36 mouse cellular contexts compared by ENCODE assay signal in genomic region chr6:135162311-135162710, GRCm38 (mm10). TPM values are rescaled to one million over a fixed set of nuclear protein-coding genes. Genes with fewer than 3 reads are reported as not detected.
DNase-seq lines count a peak whose midpoint lies in the region; ATAC-seq and TF ChIP-seq lines count a peak whose summit lies in the region.
"Had no signal": no experiment of that assay in that cellular context is flagged by ENCODE, and none has a peak within 500 bp of the region (broad histone marks: within the 10 kb centered on the region; RNA-seq: fewer than 3 reads in every experiment).

No protein-coding gene starts in this region.

- no peak for TF ChIP-seq EP300 in liver, embryonic 14.5 days (IDR thresholded peaks at IDR 0.05; ENCODE audit: low read depth)
- no peak for TF ChIP-seq EP300 in liver, postnatal 0 days (IDR thresholded peaks at IDR 0.05; ENCODE audit: low read depth)

- H3K27ac ChIP-seq in heart, embryonic 12.5 days (ENCODE audit: poor library complexity, severe bottlenecking), result peak overlapping the region; percentile 69; the same call in 1 of the 2 replicates
- no peak overlapping the region for H3K27ac ChIP-seq in liver, embryonic 14.5 days
- peak overlapping the region; percentile 80 for H3K27ac ChIP-seq in liver, postnatal 0 days (ENCODE audit: low read depth)
- H3K27ac ChIP-seq in midbrain, embryonic 13.5 days, result no peak overlapping the region
- no peak overlapping the region for H3K27ac ChIP-seq in kidney, embryonic 16.5 days (ENCODE audit: low read length)
- H3K27ac ChIP-seq: embryonic facial prominence, embryonic 12.5 days; embryonic facial prominence, embryonic 15.5 days; forebrain, embryonic 10.5 days; forebrain, embryonic 13.5 days; heart, adult 2 months; hindbrain, embryonic 13.5 days had no signal

- H3K4me3 ChIP-seq in heart, embryonic 12.5 days, result no peak overlapping the region
- H3K4me3 ChIP-seq in liver, embryonic 14.5 days (ENCODE audit: insufficient read depth in 1 of 2, low read depth in 2 of 2, low read length in 2 of 2), result no peak overlapping the region
- no peak overlapping the region for H3K4me3 ChIP-seq in liver, postnatal 0 days (ENCODE audit: low read depth, low read length)
- no peak overlapping the region for H3K4me3 ChIP-seq in midbrain, embryonic 13.5 days (replicated peaks)
- H3K4me3 ChIP-seq in kidney, embryonic 16.5 days (ENCODE audit: low read length), result no peak overlapping the region
- H3K4me3 ChIP-seq: embryonic facial prominence, embryonic 12.5 days; embryonic facial prominence, embryonic 15.5 days; forebrain, embryonic 10.5 days; forebrain, embryonic 13.5 days; heart, adult 2 months; heart, embryonic 10.5 days; hindbrain, embryonic 10.5 days; hindbrain, embryonic 13.5 days had no signal

- H3K4me1 ChIP-seq in heart, embryonic 12.5 days (replicated peaks), result peaks cover 27% of the 10 kb centered on the region
- peaks cover 39 to 50% of the 10 kb centered on the region in 2 experiments for H3K4me1 ChIP-seq in liver, embryonic 14.5 days (replicated peaks; ENCODE audit: control insufficient read depth in 2 of 2, insufficient read depth in 2 of 2, low read length in 1 of 2)
- H3K4me1 ChIP-seq in liver, postnatal 0 days (ENCODE audit: insufficient read depth), result peaks cover 50% of the 10 kb centered on the region
- H3K4me1 ChIP-seq in midbrain, embryonic 13.5 days (replicated peaks), result no peaks in the 10 kb centered on the region
- peaks cover 16% of the 10 kb centered on the region; the same call in 1 of the 2 replicates for H3K4me1 ChIP-seq in kidney, embryonic 16.5 days (ENCODE audit: insufficient read depth, low read length)
- H3K4me1 ChIP-seq: forebrain, embryonic 13.5 days had no signal

- no peaks in the 10 kb centered on the region for H3K36me3 ChIP-seq in heart, embryonic 12.5 days
- H3K36me3 ChIP-seq in liver, embryonic 14.5 days (replicated peaks; ENCODE audit: control insufficient read depth, insufficient read depth, low read depth), result peaks cover 34% of the 10 kb centered on the region
- H3K36me3 ChIP-seq in liver, postnatal 0 days (replicated peaks; ENCODE audit: insufficient read depth, low read length), result peaks cover 11% of the 10 kb centered on the region; the same call in 1 of the 2 replicates
- H3K36me3 ChIP-seq in midbrain, embryonic 13.5 days, result no peaks in the 10 kb centered on the region
- no peaks in the 10 kb centered on the region for H3K36me3 ChIP-seq in kidney, embryonic 16.5 days (ENCODE audit: insufficient read depth, low read length)
- H3K36me3 ChIP-seq: embryonic facial prominence, embryonic 12.5 days; embryonic facial prominence, embryonic 15.5 days; forebrain, embryonic 10.5 days; heart, embryonic 10.5 days; hindbrain, embryonic 10.5 days; hindbrain, embryonic 13.5 days had no signal

- intact Hi-C loops in heart, postnatal 36 days (cut with DNase I), result no loop called here

- H3K9me3 ChIP-seq in heart, embryonic 12.5 days (replicated peaks), result no peaks in the 10 kb centered on the region
- H3K9me3 ChIP-seq in liver, embryonic 14.5 days (ENCODE audit: control insufficient read depth, low read length), result no peaks in the 10 kb centered on the region
- no peaks in the 10 kb centered on the region for H3K9me3 ChIP-seq in liver, postnatal 0 days (ENCODE audit: low read length)
- H3K9me3 ChIP-seq in midbrain, embryonic 13.5 days, result no peaks in the 10 kb centered on the region
- H3K9me3 ChIP-seq in kidney, embryonic 16.5 days (ENCODE audit: low read length), result no peaks in the 10 kb centered on the region
- H3K9me3 ChIP-seq: embryonic facial prominence, embryonic 12.5 days; embryonic facial prominence, embryonic 15.5 days; forebrain, embryonic 10.5 days; forebrain, embryonic 13.5 days; heart, embryonic 10.5 days; hindbrain, embryonic 10.5 days; hindbrain, embryonic 13.5 days had no signal

- TF ChIP-seq CTCF in liver, embryonic 14.5 days (IDR thresholded peaks at IDR 0.05; ENCODE audit: low read depth), result no peak
- no peak for TF ChIP-seq CTCF in liver, postnatal 0 days (IDR thresholded peaks at IDR 0.05; ENCODE audit: low read depth)

- H3K9ac ChIP-seq in heart, embryonic 12.5 days, result no peak overlapping the region
- H3K9ac ChIP-seq in liver, embryonic 14.5 days (replicated peaks), result peak overlapping the region; percentile 31
- no peak overlapping the region for H3K9ac ChIP-seq in liver, postnatal 0 days (replicated peaks)
- no peak overlapping the region for H3K9ac ChIP-seq in midbrain, embryonic 13.5 days (replicated peaks)
- no peak overlapping the region for H3K9ac ChIP-seq in kidney, embryonic 16.5 days (replicated peaks; ENCODE audit: low read length)
- H3K9ac ChIP-seq: embryonic facial prominence, embryonic 12.5 days; embryonic facial prominence, embryonic 15.5 days; forebrain, embryonic 13.5 days; hindbrain, embryonic 13.5 days had no signal

- 0 out of 2 replicates have a peak, but pooled peaks cover 6% of the 10 kb centered on the region for H3K27me3 ChIP-seq in heart, embryonic 12.5 days (replicated peaks)
- H3K27me3 ChIP-seq in liver, embryonic 14.5 days (ENCODE audit: control insufficient read depth, insufficient read depth, low read length), result no peaks in the 10 kb centered on the region
- no peaks in the 10 kb centered on the region for H3K27me3 ChIP-seq in liver, postnatal 0 days (ENCODE audit: insufficient read depth, low read length)
- peaks cover 16% of the 10 kb centered on the region for H3K27me3 ChIP-seq in midbrain, embryonic 13.5 days
- H3K27me3 ChIP-seq in kidney, embryonic 16.5 days (ENCODE audit: insufficient read depth, low read length), result no peaks in the 10 kb centered on the region
- H3K27me3 ChIP-seq: CH12.LX; embryonic facial prominence, embryonic 12.5 days; embryonic facial prominence, embryonic 15.5 days; forebrain, embryonic 13.5 days; Patski had no signal

- no peak for ATAC-seq in heart, embryonic 12.5 days (ENCODE audit: insufficient number of reproducible peaks, low FRiP score)
- no peak for ATAC-seq in liver, embryonic 14.5 days (ENCODE audit: insufficient read depth)
- peak; percentile 16 for ATAC-seq in liver, postnatal 0 days
- no peak for ATAC-seq in midbrain, embryonic 13.5 days
- ATAC-seq in kidney, embryonic 16.5 days (ENCODE audit: low FRiP score, low TSS enrichment), result no peak
- ATAC-seq: forebrain, embryonic 13.5 days; forebrain, embryonic 16.5 days; hindbrain, embryonic 16.5 days; Patski had no signal

- no peak overlapping the region for H3K4me2 ChIP-seq in heart, embryonic 12.5 days
- peak overlapping the region; percentile 56; the same call in 1 of the 2 replicates for H3K4me2 ChIP-seq in liver, embryonic 14.5 days (ENCODE audit: low read depth)
- no peak overlapping the region for H3K4me2 ChIP-seq in liver, postnatal 0 days (ENCODE audit: low read depth, low read length)
- no peak overlapping the region for H3K4me2 ChIP-seq in midbrain, embryonic 13.5 days (replicated peaks)
- H3K4me2 ChIP-seq in kidney, embryonic 16.5 days (replicated peaks; ENCODE audit: low read depth, low read length), result no peak overlapping the region
- H3K4me2 ChIP-seq: embryonic facial prominence, embryonic 12.5 days; embryonic facial prominence, embryonic 15.5 days; forebrain, embryonic 13.5 days; hindbrain, embryonic 13.5 days had no signal

- 89% methylated on average over 3 of the region's 3 CpGs for WGBS in heart, embryonic 12.5 days
- WGBS in liver, embryonic 14.5 days (ENCODE audit: insufficient replicate concordance), result 85% methylated on average over 3 of the region's 3 CpGs
- 71% methylated on average over 3 of the region's 3 CpGs for WGBS in liver, postnatal 0 days (ENCODE audit: insufficient replicate concordance)
- WGBS in midbrain, embryonic 13.5 days, result 91% methylated on average over 3 of the region's 3 CpGs
- WGBS in kidney, embryonic 16.5 days, result 82% methylated on average over 3 of the region's 3 CpGs

- no peak for DNase-seq in heart, postnatal 36 days
- DNase-seq in adipocyte (ENCODE audit: low spot score), result peak; percentile 48
- no peak for DNase-seq in liver, embryonic 14.5 days (ENCODE audit: low read depth in 3 of 3, low spot score in 3 of 3)
- no peak for DNase-seq in liver, postnatal 0 days
- DNase-seq: adrenal gland, adult 2 months; adrenal gland, postnatal 14 days; B cell, adult 2 months; cerebellum, adult 11 months; cerebellum, adult 2 months; cerebellum, adult 9-11 months; cerebellum, postnatal 25 days; gastrocnemius, postnatal 10 days; gastrocnemius, postnatal 36 days; heart, adult 2 months had no signal

RNA-seq across cellular contexts. Expression of gene Fam234b, which starts 35.5 kb away (rescaled TPM):
- 9.0 and 10.7 TPM in 2 replicates for polyA plus RNA-seq in heart, embryonic 12.5 days (2016; fragmentation: Nextera tagmentation; extraction: Ambion mirVana)
- total RNA-seq in heart, postnatal 36 days (2021), result 1 to 10 TPM; 7.0 to 9.2 TPM
- 18.7 and 19.1 TPM in 2 replicates for polyA plus RNA-seq in liver, embryonic 14.5 days (2012; rRNA removed)
- polyA plus RNA-seq in liver, embryonic 14.5 days (2014; fragmentation: Nextera tagmentation; extraction: Ambion mirVana), result 27.8 and 34.9 TPM in 2 replicates
- 15.4 and 17.1 TPM in 2 replicates for polyA plus RNA-seq in liver, postnatal 0 days (2015; fragmentation: Nextera tagmentation; extraction: Ambion mirVana)
- polyA plus RNA-seq in midbrain, embryonic 13.5 days (2015; fragmentation: Nextera tagmentation; extraction: Ambion mirVana), result 67.0 and 74.1 TPM in 2 replicates
- 41.1 and 42.9 TPM in 2 replicates for polyA plus RNA-seq in kidney, embryonic 16.5 days (2015; fragmentation: Nextera tagmentation; extraction: Ambion mirVana)

RNA-seq across cellular contexts. Expression of gene Hebp1, which starts 35.5 kb away (rescaled TPM):
- polyA plus RNA-seq in heart, embryonic 12.5 days (2016; fragmentation: Nextera tagmentation; extraction: Ambion mirVana), result 14.8 and 16.0 TPM in 2 replicates
- total RNA-seq in heart, postnatal 36 days (2021), result 10 to 100 TPM; 50.3 to 53.5 TPM
- 127 and 198 TPM in 2 replicates for polyA plus RNA-seq in liver, embryonic 14.5 days (2012; rRNA removed)
- 60.1 and 70.2 TPM in 2 replicates for polyA plus RNA-seq in liver, embryonic 14.5 days (2014; fragmentation: Nextera tagmentation; extraction: Ambion mirVana)
- 94.2 and 108 TPM in 2 replicates for polyA plus RNA-seq in liver, postnatal 0 days (2015; fragmentation: Nextera tagmentation; extraction: Ambion mirVana)
- polyA plus RNA-seq in midbrain, embryonic 13.5 days (2015; fragmentation: Nextera tagmentation; extraction: Ambion mirVana), result 2.7 and 3.4 TPM in 2 replicates
- 34.6 and 41.5 TPM in 2 replicates for polyA plus RNA-seq in kidney, embryonic 16.5 days (2015; fragmentation: Nextera tagmentation; extraction: Ambion mirVana)
- total RNA-seq: CH12.LX had no signal

RNA-seq across cellular contexts. Expression of gene Gprc5d, which starts 44.2 kb away (rescaled TPM):
- not detected in 2 replicates for polyA plus RNA-seq in heart, embryonic 12.5 days (2016; fragmentation: Nextera tagmentation; extraction: Ambion mirVana)
- total RNA-seq in heart, postnatal 36 days (2021), result not detected
- 0.28 and 0.41 TPM in 2 replicates for polyA plus RNA-seq in liver, embryonic 14.5 days (2012; rRNA removed)
- not detected in 2 replicates for polyA plus RNA-seq in liver, embryonic 14.5 days (2014; fragmentation: Nextera tagmentation; extraction: Ambion mirVana)
- 0.11 and 0.13 TPM in 2 replicates for polyA plus RNA-seq in liver, postnatal 0 days (2015; fragmentation: Nextera tagmentation; extraction: Ambion mirVana)
- 0.12 TPM in 1 of 2 replicates, not detected in the other for polyA plus RNA-seq in midbrain, embryonic 13.5 days (2015; fragmentation: Nextera tagmentation; extraction: Ambion mirVana)
- polyA plus RNA-seq in kidney, embryonic 16.5 days (2015; fragmentation: Nextera tagmentation; extraction: Ambion mirVana), result not detected in 2 replicates
- total RNA-seq: adrenal gland, adult 2 months; adrenal gland, postnatal 14 days; adrenal gland, postnatal 4 days; CH12.LX; common myeloid progenitor, adult 5-6 weeks; G1E; gastrocnemius, adult 18-20 months; gastrocnemius, postnatal 10 days; gastrocnemius, postnatal 36 days; granulocyte monocyte progenitor cell, adult 5-6 weeks; heart, adult 2 months; heart, postnatal 25 days had no signal
- polyA plus RNA-seq: adrenal gland, adult 2 months; embryonic facial prominence, embryonic 12.5 days; forebrain, embryonic 10.5 days; forebrain, embryonic 13.5 days; forebrain, embryonic 16.5 days; G1E; heart, adult 2 months; heart, embryonic 10.5 days; heart, embryonic 14.5 days; heart, postnatal 0 days; hindbrain, embryonic 10.5 days; hindbrain, embryonic 13.5 days; hindbrain, embryonic 16.5 days; Patski had no signal

Comparison
In these comparisons a context has a peak if more than half of its experiments do, and no peak if none do; other contexts are left out.
1. H3K27ac ChIP-seq: peak in heart, embryonic 12.5 days (single experiment) and liver, postnatal 0 days (single experiment); none in liver, embryonic 14.5 days (single experiment), midbrain, embryonic 13.5 days (single experiment) and kidney, embryonic 16.5 days (single experiment).